Mouse (Mus musculus) spleen, adult 2 months (tissue): ENCODE data around the gene Pcnx3. TPM values are rescaled to one million over a fixed set of nuclear protein-coding genes. Genes with fewer than 3 reads are reported as not detected.

Experiments used
- DNase-seq, 2 experiments: peaks; one replicate each; pipeline versions ENCODE4 v3.0.0 to v3.0.0-alpha.2; 2012 to 2021; ENCODE audit warnings: low spot score in 2 of 2, low read depth in 1 of 2
- H3K27ac ChIP-seq: fragments of 200-500 bp; 2 replicates; pipeline ENCODE4 v1.5.1; 2012; ENCODE audit warnings: low read length, inconsistent platforms; ENCODE audit not compliant: insufficient read depth
- H3K27me3 ChIP-seq: fragments of 200-500 bp; 2 replicates; pipeline ENCODE4 v1.6.1; 2012; ENCODE audit warnings: mild to moderate bottlenecking, moderate library complexity, low read length, inconsistent platforms; ENCODE audit not compliant: control insufficient read depth, insufficient read depth
- H3K36me3 ChIP-seq: fragments of 200-500 bp; 2 replicates; pipeline ENCODE4 v1.6.1; 2012; ENCODE audit warnings: mild to moderate bottlenecking, low read length, inconsistent platforms; ENCODE audit not compliant: control insufficient read depth, insufficient read depth
- H3K4me1 ChIP-seq: fragments of 200-500 bp; 2 replicates; pipeline ENCODE4 v1.6.1; 2011; ENCODE audit warnings: inconsistent platforms; ENCODE audit not compliant: control insufficient read depth, insufficient read depth, insufficient read length
- H3K4me3 ChIP-seq: fragments of 200-500 bp; 2 replicates; pipeline ENCODE4 v1.5.1; 2011; ENCODE audit warnings: mild to moderate bottlenecking, inconsistent platforms; ENCODE audit not compliant: insufficient read depth, insufficient read length; ENCODE audit errors: extremely low read depth
- CTCF ChIP-seq: fragments of 200-500 bp; IDR thresholded peaks from 2 replicates; pipeline ENCODE4 v1.5.1; 2011; ENCODE audit warnings: mild to moderate bottlenecking, inconsistent platforms; ENCODE audit not compliant: insufficient read depth, insufficient read length, insufficient replicate concordance; ENCODE audit errors: extremely low read depth
- POLR2A ChIP-seq: fragments of 200-500 bp; IDR thresholded peaks from 2 replicates; pipeline ENCODE4 v1.6.1; 2011; ENCODE audit warnings: low read depth, low read length, inconsistent platforms
- WGBS: fragments of 180-500 bp; shearing (Covaris S2); methylation state at CpG from one replicate; pipeline ENCODE4 v1.1.7; 2018; 5-methylcytosine and 5-hydroxymethylcytosine counted together
- polyA plus RNA-seq: library from polyadenylated mRNA; depleted of rRNA; stranded (reverse); fragments of >200 nt; gene quantifications from 2 replicates; pipeline ENCODE4 v1.2.3, GENCODE M21; 2012

Pcnx3 gene
- polyA plus RNA-seq, 1 experiment, result 195 TPM

DNA sequence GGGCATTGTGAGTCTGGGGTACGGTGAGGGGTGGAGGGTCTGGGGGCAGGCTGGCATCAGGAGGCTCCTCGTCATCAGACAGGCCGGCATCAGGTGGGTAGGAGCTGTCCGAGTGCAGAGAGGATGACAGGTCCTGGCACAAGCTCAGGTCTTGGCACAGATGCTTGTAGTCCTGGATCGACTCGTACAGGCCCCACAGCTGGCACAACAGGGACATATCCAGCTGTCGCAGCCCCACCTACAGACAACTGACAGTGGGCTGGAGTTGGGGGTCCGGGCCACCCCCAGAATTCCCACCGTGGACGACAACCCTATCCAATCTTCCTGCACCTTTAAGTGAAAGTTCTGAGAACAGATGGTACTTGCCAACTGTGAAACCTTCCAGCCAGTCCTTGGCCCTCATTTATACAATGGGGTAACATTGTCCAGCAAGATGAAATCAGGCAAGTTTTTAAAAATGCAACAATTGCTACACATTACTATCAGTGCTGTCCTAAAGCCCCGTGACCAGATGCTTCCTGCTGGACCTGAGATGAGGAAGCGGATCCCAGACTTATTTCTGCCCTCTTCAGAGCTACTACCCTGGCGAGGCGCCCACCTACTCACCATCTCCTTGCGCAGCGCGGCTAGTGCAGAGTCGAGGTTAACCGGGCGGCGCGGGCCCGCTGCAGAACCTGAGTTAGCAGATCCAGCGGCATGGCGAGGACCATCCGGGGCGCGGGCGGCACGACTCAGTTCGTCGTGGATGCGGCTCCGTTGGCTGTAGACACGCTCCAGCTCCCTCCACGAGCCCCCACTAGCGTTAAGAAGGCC, 40.1 kb upstream of the Pcnx3 start:
- peak overlapping the region; percentile 79 for H3K4me3 ChIP-seq
- H3K36me3 ChIP-seq, result no peaks in the 10 kb centered on the region
- H3K27ac ChIP-seq, result peak overlapping the region; percentile 82
- H3K27me3 ChIP-seq, result no peaks in the 10 kb centered on the region
- peaks cover 32% of the 10 kb centered on the region for H3K4me1 ChIP-seq
- TF ChIP-seq CTCF (no peak), POLR2A (no peak)
- DNase-seq, result no peak
- WGBS, result 12% methylated on average over 37 of the region's 37 CpGs

GRCm38 (mm10) chr19:5727701-5728100, 39.0 kb upstream of the Pcnx3 start:
- Histone ChIP-seq H3K27ac (peak overlapping the region; percentile 69), H3K36me3 (no peaks in the 10 kb centered on the region), H3K4me1 (peaks cover 32% of the 10 kb centered on the region), H3K4me3 (peak overlapping the region; percentile 53), H3K27me3 (no peaks in the 10 kb centered on the region)
- peak; percentile 97 for TF ChIP-seq CTCF
- no peak for TF ChIP-seq POLR2A
- WGBS, result under 1% methylated on average over 14 of the region's 14 CpGs
- peak; percentile 56 to 87 for DNase-seq

DNA sequence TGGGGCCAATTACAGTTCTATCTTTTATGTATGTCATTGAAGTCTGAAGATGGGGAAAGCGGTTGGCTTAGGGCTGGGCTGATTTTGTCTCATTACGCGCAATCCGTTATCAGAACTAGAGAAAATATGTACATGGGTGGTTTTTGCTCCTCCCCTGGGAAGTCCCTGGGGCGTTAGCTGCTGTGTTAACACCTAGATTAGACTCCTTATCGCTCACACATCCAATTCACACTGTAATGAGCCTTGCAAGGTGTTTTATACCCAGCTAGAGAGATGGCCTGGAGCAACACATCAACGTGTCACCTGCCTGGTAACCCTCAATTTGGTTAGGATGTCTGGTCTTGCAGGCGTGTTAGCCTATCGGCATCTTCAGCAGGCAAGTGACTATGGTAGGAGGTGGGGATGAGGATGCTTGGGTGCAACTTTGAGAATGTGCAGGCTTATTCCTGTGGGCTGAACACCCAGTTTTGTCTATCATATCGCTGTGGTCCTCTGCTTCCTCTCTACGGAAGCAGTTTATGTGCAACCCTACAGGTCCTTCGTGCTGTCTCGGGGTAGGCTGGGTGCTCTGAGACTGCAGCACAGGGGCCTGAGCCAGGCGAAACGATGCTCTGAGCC, 38.4 kb upstream of the Pcnx3 start:
- Histone ChIP-seq H3K4me3 (peak overlapping the region; percentile 53; the same call in 1 of the 2 replicates), H3K27me3 (no peaks in the 10 kb centered on the region), H3K4me1 (peaks cover 32% of the 10 kb centered on the region), H3K27ac (peak overlapping the region; percentile 90), H3K36me3 (peaks cover 4% of the 10 kb centered on the region)
- DNase-seq, result no peak
- TF ChIP-seq CTCF (no peak), POLR2A (no peak)
- 22% methylated on average over 15 of the region's 15 CpGs for WGBS

- Histone ChIP-seq H3K27ac (peak within 1 kb of the TSS; percentile 90), H3K27me3 (no peaks in the 10 kb centered on the region), H3K4me1 (peaks cover 28% of the 10 kb centered on the region; the same call in 1 of the 2 replicates), H3K36me3 (peaks cover 14% of the 10 kb centered on the region), H3K4me3 (peak within 1 kb of the TSS; percentile 83)
- under 1% methylated on average over 49 of the region's 49 CpGs for WGBS
- peak in 1 of 2 experiments; percentile 76 for DNase-seq
- TF ChIP-seq CTCF, result no peak
- peak; percentile 64 for TF ChIP-seq POLR2A
Measured at GRCm38 (mm10) chr19:5725767-5726515, 37.2 kb upstream of the Pcnx3 start, which contains the start of gene Ehbp1l1. Gene Ehbp1l1, minus strand, starts transcription at chr19:5726317.

DNA sequence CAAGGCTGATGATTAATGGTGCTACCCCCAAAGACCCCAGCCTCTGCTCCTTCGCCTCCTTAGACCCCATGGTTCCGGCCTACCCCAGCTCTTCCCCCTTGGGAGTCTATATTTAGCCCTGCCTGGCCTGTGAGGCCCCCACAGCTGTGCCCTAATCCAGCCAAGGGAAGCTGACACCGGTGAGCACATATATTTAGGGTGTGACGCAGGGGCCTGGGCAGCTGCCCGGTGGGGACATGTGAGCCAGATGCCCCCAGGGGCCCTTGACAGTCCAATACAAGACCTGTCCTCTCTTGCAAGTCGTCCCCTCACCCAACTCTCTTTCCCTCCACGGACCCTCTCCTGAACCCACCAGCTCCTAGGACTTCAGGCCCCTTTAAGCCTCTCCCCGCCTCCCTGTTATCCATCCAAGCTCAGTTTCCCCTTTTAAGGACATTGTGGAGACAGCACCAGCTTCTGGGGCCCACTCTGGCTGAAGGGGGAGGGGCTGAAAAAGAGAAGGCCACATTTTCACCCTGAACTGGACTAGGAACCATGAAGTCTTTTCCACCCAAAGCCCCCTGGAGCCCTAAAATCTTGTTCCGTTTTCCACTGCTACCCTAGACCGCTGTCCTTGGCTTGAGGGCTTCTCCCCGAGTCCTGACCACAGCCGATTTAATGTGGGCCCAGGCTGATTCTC, 36.5 kb upstream of the Pcnx3 start:
- DNase-seq, result no peak
- WGBS, result 10% methylated on average over 12 of the region's 12 CpGs

GRCm38 (mm10) chr19:5724549-5724941, 35.8 kb upstream of the Pcnx3 start:
- H3K36me3 ChIP-seq, result peaks cover 28% of the 10 kb centered on the region
- 7% methylated on average over 7 of the region's 7 CpGs for WGBS
- peak in 1 of 2 experiments; percentile 70 for DNase-seq
- H3K4me3 ChIP-seq, result peak overlapping the region; percentile 83
- TF ChIP-seq CTCF, result no peak
- TF ChIP-seq POLR2A, result no peak
- peaks cover 23% of the 10 kb centered on the region; the same call in 1 of the 2 replicates for H3K4me1 ChIP-seq
- H3K27ac ChIP-seq, result peak overlapping the region; percentile 90
- no peaks in the 10 kb centered on the region for H3K27me3 ChIP-seq

More for the DNA sequence above, 36.5 kb upstream of the Pcnx3 start:
- Histone ChIP-seq H3K4me3 (peak overlapping the region; percentile 83), H3K36me3 (peaks cover 21% of the 10 kb centered on the region), H3K4me1 (peaks cover 27% of the 10 kb centered on the region; the same call in 1 of the 2 replicates), H3K27me3 (no peaks in the 10 kb centered on the region), H3K27ac (peak overlapping the region; percentile 90)
- TF ChIP-seq CTCF (no peak), POLR2A (no peak)
